Mouse (Mus musculus) spleen, adult 18-20 months (tissue): ENCODE measurements around the gene Gm14459.
"Not testable (repeated sequence)": the region's sequence is repeated elsewhere in the genome, so short reads cannot be mapped to it uniquely, and the experiment has no call there.

Experiments
- DNase-seq, 2 experiments: peaks; one replicate each; pipeline ENCODE4 v3.0.0; 2022; ENCODE audit warnings: mixed read lengths in 2 of 2

Gene Gm14459

DNA sequence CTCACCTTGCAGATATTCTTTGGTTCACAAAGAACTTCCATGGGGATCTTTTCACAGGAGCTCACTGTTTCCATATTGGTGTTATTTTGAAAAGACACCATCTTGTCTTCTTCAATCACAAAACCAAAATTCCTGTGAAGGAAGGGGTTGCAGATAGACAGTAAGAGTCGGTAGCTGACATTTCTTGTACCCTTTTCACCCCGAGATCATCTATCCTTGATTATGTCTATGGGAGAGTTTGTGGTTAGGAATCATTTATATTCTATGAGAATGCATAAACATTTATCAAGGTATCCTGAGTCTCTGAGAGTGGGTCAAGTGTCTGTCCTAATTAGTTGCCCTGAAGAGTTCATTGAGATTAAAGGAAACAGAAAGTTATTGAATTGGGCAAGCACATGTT lies at the start of gene Gm14459:
Gene Gm14459 (minus strand): TSS at position 101 of the 400 bp plus-strand sequence.
- DNase-seq: no peak

GRCm38 (mm10) chrX:8548155-8548554 lies 23.4 kb upstream of the Gm14459 start, which contains the start of gene Ssxb6:
TSS of gene Ssxb6 (minus strand) at chrX:8548255.
- DNase-seq: not testable (repeated sequence)
